Mouse (Mus musculus) macrophage (primary cell): ENCODE data around the gene Apoh. TPM values are rescaled to one million over a fixed set of nuclear protein-coding genes. Genes with fewer than 3 reads are reported as not detected.

Experiments
- H3K27ac ChIP-seq: fragments of 350-480 bp; formaldehyde crosslinking; 2 replicates; pipeline ENCODE4 v1.9.0; 2021
- H3K36me3 ChIP-seq: fragments of 350-480 bp; formaldehyde crosslinking; 2 replicates; pipeline ENCODE4 v1.9.0; 2021; ENCODE audit errors: inconsistent target
- H3K4me3 ChIP-seq: fragments of 350-480 bp; formaldehyde crosslinking; 2 replicates; pipeline ENCODE4 v1.9.0; 2021; ENCODE audit errors: inconsistent target
- H3K79me2 ChIP-seq: fragments of 350-480 bp; formaldehyde crosslinking; 2 replicates; pipeline ENCODE4 v1.9.0; 2021; ENCODE audit errors: inconsistent target
- WGBS: methylation state at CpG from one replicate; pipeline ENCODE4 v1.1.7; 2026; ENCODE audit warnings: inconsistent platforms; ENCODE audit not compliant: missing documents; 5-methylcytosine and 5-hydroxymethylcytosine counted together
- polyA plus RNA-seq: library from polyadenylated mRNA; stranded (reverse); fragments of 250-400 nt; gene quantifications from 3 replicates; pipeline ENCODE4 v1.2.4, GENCODE M21; 2018; ENCODE audit warnings: inconsistent platforms

Gene Apoh
- polyA plus RNA-seq, 1 experiment from 2014 or later = not detected

DNA sequence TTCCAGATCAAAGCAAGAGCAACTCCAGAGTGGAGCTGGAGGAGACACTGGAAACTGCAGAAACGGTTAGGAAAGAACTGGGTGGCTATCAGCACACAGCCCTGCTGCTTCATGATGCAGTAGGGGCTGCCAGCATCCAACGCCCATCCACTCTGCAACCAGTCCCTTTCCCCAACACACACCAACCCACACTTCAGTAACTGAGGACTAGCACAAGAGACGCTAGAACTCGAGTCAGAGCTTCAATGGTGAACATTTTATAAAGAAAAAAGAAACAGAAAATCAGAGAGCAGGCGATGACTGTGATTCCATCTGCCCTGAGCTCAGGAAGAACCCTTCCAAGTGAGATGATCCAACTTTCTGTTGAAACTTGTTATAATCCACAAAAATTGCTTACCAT lies 30.6 kb upstream of the Apoh start:
- Histone ChIP-seq H3K27ac (no peak overlapping the region), H3K4me3 (no peak overlapping the region), H3K36me3 (no peaks in the 10 kb centered on the region), H3K79me2 (no peaks in the 10 kb centered on the region)
- 91% methylated on average over 5 of the region's 5 CpGs for WGBS

DNA sequence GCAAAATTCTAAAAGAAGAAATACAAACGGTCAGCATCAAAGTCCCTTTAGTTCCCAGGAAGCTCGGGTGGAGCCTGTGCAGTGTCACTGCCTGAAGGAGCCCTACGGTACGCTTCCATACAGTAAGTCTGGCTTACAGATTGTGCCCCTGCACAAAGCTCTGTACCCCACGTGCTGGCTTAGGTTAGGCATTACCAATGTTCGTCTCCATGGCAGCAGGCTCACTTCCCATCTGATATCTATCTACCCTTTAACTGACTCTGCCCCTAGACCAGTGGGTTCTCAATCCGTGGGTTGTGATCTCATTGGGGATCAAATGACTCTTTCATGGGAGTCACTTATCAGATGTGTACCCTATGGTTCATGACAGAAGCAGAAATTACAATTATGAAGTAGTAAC lies 27.4 kb upstream of the Apoh start:
- WGBS = 82% methylated on average over 7 of the region's 7 CpGs
- H3K27ac ChIP-seq = no peak overlapping the region
- no peak overlapping the region for H3K4me3 ChIP-seq
- H3K36me3 ChIP-seq = no peaks in the 10 kb centered on the region
- no peaks in the 10 kb centered on the region for H3K79me2 ChIP-seq

DNA sequence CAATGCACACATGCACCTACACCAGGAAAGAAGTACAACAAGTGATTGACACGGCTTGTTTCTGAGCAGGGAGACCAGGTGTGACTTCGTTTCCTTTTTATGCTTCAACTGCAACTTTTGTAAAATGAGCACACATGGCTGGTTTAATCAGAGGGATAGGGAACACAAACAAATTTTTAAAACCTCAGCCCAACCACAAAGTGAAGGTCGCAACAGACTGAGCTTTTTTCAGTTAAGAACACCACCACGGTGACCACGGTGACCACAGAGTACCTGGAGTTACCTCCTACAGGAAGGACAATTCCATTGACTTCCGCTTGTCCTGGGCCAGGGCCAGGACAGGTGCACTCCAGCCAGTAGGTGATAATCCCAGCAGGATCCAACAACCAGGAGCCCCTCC lies 25.3 kb upstream of the Apoh start:
- no peaks in the 10 kb centered on the region for H3K36me3 ChIP-seq
- H3K79me2 ChIP-seq = no peaks in the 10 kb centered on the region
- WGBS = 14% methylated on average over 6 of the region's 6 CpGs
- H3K27ac ChIP-seq = no peak overlapping the region
- H3K4me3 ChIP-seq = no peak overlapping the region

DNA sequence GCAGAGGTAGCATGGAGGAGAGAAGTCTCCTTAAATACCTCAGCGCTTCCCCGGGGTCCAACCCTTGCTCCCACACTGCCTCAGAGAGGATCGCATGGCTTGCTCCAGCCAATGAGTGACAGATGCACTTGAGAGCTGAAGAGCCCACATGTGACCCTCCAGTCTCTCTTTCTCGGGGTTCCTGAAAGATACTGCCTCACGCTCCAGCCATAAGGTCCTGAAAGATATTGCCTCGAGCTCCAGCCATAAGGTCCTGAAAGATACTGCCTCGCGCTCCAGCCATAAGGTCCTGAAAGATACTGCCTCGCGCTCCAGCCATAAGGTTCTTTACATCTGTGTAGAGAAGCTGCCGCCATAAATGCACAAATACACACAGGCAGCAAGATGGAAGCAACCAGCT lies 24.0 kb upstream of the Apoh start:
- Histone ChIP-seq H3K4me3 (no peak overlapping the region), H3K27ac (no peak overlapping the region), H3K79me2 (no peaks in the 10 kb centered on the region), H3K36me3 (no peaks in the 10 kb centered on the region)
- WGBS = 94% methylated on average over 11 of the region's 11 CpGs

DNA sequence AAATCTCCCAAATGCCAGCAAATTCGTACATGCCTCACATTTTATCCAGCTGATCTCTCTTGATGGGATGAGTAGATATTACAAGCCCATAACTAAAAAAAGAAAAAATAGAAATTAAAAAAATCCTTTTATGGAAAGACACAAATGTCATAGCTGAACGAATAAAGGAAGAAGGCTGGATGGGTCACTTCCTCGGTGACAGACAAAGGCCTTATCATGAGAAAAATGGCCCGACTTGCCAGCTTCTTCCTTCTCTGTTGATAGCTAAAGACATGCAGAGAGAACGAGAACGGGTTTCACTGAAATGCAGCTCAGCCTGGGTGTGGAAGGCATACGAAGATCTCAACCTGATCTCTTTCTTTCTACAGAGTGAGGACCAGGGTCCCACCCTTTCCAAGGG lies 22.6 kb upstream of the Apoh start:
- WGBS = 75% methylated on average over 7 of the region's 7 CpGs
- H3K27ac ChIP-seq = no peak overlapping the region
- no peaks in the 10 kb centered on the region for H3K79me2 ChIP-seq
- no peak overlapping the region for H3K4me3 ChIP-seq
- H3K36me3 ChIP-seq = no peaks in the 10 kb centered on the region

DNA sequence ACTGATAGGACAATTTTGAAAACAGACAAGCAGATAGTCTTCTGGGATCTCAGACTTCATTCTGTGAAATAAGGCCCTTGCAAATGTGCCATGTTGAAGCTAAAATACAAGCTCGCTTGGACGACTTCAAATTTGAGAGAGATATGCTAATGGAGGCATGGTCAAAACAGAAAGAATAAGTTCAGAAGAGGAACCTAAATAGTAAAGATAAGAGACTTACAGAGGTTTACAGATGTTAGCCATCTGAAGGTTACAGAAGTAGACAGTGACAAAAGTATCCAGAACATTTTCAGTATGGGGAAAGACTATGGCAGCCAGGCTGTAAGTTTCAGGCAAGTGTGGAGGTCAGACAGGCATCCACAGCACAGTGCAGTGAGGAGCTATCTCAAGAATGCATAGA lies 21.0 kb upstream of the Apoh start:
- Histone ChIP-seq H3K27ac (no peak overlapping the region), H3K4me3 (no peak overlapping the region), H3K36me3 (no peaks in the 10 kb centered on the region), H3K79me2 (no peaks in the 10 kb centered on the region)
- 100% methylated on average over 2 of the region's 2 CpGs for WGBS

DNA sequence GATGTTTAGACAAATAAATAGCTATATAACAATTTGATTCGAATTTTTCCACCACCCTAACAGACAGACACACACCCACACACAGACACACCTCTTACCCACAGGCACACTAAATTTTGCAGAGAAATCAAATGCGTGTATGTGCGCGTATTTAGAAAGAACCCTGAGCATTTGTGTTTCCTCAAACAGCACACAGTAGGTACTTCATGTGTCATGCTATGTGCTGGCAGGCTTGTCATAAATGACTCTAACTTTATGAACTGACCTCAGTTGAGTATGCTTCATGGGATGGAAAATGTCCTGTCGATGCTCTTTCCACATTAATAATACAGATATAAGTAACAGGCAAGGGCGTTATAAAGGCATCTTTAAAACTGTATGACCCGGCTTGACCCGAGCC lies 17.2 kb upstream of the Apoh start:
- Histone ChIP-seq H3K4me3 (no peak overlapping the region), H3K27ac (no peak overlapping the region), H3K36me3 (no peaks in the 10 kb centered on the region), H3K79me2 (no peaks in the 10 kb centered on the region)
- WGBS = 82% methylated on average over 8 of the region's 8 CpGs

DNA sequence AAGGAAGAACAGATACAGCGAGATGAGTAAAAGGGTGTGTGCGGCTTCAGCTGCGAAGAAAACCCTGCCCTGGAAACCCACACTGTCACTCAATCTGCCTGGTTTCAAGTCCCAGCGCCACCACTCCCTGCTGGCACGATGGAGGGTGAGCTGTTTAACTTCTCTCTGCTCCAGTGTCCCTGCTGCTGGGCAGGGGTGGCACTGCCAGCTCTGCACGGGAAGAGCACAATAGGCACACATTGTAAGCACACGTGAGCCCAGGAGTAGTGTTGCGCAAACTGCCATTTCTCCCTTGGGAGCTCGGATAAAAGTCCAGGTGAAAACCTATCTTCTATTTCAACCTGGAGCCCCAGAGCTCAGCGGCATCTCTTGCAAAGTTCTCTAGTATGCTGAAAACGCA lies 12.3 kb upstream of the Apoh start:
- H3K4me3 ChIP-seq = no peak overlapping the region
- H3K27ac ChIP-seq = no peak overlapping the region
- WGBS = 90% methylated on average over 11 of the region's 11 CpGs
- H3K79me2 ChIP-seq = no peaks in the 10 kb centered on the region
- no peaks in the 10 kb centered on the region for H3K36me3 ChIP-seq

DNA sequence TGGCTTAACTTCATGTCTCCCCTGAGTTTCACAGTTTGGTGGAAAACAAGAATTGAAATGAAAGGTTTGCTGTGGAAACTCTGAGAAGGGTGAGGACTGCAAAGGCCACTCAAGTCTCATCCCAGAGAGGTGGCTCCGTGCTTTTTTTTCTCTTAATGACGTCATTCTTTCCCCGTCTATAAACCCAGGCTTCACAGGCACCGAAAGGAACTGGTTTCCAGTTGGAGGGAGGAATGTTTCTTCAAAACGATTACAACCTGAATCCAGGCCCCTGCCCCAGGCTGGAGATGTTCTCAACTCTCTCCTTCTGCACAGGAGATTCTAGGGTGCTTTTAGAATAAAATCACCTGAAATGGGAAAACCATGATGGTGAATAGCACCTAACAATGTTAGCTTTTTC lies 10.1 kb upstream of the Apoh start:
- H3K79me2 ChIP-seq = no peaks in the 10 kb centered on the region
- no peak overlapping the region for H3K4me3 ChIP-seq
- WGBS = 92% methylated on average over 5 of the region's 5 CpGs
- no peaks in the 10 kb centered on the region for H3K36me3 ChIP-seq
- H3K27ac ChIP-seq = no peak overlapping the region

DNA sequence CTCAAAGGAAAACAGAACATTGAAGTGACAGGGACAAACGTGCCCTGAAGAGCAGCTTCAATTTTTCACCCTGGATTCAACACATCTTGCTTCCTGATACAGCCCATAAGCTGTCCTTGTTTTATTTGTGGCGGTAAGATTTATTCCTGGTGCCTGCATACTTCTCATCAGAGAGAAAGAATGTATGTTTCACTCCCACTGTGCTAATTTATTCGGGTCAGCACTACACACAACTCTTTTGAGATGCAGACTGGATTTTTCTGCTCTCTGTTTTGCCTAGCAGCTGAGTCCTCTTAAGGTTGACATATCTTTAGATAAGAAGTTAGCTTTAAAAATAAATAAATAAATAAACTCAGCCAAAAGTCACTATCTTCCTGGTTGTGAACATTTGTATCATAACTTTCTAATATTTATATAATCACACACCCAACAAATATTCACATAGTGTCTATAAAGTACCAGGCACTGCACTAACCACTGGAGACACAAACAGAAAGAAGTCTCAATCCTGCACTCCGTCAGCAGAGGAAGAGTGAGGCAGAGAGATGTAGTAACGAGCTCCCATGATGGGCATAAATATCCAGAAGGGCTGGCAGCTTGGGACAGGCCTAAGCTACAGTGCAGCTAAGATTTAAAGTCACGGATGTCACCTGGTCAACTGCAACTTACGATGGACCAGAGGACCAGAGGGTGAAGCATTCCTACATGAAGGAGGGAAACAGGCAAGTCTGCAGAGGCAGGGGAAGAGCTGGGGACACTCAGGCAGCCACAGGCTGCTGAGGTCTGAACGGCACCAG lies 9.4 kb upstream of the Apoh start:
- Histone ChIP-seq H3K36me3 (no peaks in the 10 kb centered on the region), H3K27ac (no peak overlapping the region), H3K79me2 (no peaks in the 10 kb centered on the region), H3K4me3 (no peak overlapping the region)
- 82% methylated on average over 8 of the region's 8 CpGs for WGBS

DNA sequence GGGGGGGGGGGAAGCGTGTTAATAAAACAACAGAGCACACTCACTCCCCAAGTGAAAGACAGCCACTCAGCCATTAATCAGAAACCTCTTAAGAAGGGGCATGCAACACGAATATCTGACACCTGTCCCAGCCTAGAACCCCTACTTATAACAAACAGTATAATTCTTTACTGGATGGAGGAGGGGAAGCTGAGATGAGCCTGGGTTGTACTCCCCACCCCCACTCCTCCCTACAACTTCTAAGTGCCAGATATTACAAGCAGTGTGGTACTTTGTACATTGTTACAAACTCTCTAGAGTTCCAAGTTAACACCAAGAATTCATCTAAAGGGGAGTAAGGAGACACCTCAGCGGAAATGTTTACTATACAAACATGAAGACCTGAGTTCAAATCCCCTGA lies 8.5 kb upstream of the Apoh start:
- H3K27ac ChIP-seq = no peak overlapping the region
- WGBS = 45% methylated on average over 2 of the region's 3 CpGs
- H3K4me3 ChIP-seq = no peak overlapping the region
- H3K36me3 ChIP-seq = no peaks in the 10 kb centered on the region
- H3K79me2 ChIP-seq = no peaks in the 10 kb centered on the region

DNA sequence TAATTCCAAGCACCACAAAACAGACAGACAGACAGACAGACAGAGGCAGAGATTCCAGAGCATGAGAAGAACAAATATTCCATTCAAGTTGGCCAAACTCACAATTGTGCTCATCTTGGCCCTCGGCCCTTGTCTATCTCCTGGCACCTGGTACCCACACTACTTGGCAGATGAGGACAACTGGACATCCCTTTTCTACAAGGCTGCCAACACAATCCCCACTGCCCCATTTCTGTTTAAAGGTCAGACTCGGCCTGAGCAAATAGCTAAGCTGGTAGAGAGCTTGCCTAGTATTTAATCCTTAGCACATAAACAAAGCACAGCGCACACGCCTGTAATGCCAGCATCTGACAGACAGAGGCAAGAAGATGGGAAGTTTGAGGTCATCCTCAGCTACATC lies 7.6 kb upstream of the Apoh start:
- H3K4me3 ChIP-seq = no peak overlapping the region
- H3K27ac ChIP-seq = no peak overlapping the region
- H3K79me2 ChIP-seq = no peaks in the 10 kb centered on the region
- WGBS = 97% methylated on average over 4 of the region's 4 CpGs
- no peaks in the 10 kb centered on the region for H3K36me3 ChIP-seq

DNA sequence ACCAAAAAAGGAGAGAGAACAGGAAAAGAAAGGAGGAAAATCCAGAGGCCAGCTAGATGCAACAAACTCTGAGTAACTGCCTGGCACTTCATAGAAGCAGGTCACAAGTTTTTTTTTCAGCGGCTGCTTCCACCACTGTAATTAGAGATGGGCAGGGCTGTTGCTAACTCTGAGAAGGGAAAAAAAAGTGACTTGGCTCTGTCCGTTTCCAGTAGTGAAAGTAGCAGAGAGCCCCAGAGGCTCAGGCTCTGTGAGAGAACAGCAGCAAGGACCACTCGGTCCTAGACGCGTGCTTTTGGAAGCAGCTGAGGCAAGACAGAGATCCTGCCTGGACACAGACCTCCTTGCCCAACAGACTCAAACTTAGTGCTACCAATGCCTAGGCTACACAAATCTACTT lies 6.7 kb upstream of the Apoh start:
- Histone ChIP-seq H3K27ac (no peak overlapping the region), H3K36me3 (no peaks in the 10 kb centered on the region), H3K4me3 (no peak overlapping the region), H3K79me2 (no peaks in the 10 kb centered on the region)
- 72% methylated on average over 5 of the region's 5 CpGs for WGBS

DNA sequence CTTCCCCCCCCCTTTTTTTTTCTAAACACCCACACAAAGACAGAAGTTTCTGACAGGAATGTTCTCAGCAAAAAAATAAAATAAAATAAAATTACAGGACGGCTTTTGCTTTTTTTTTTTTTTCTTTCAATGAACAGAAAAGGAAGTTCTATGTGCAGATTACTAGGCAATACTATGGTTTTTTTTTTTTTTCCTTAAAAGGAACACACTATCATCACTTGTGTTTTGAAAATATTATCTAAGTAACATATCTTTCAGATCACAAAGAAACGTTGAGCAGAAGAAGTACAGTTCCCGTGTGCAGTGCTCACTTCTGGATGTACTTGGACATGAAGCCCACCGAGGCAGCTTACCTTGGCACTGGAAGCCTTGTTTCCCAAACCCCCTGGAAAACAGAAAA lies 2.9 kb upstream of the Apoh start:
- no peak overlapping the region for H3K27ac ChIP-seq
- H3K79me2 ChIP-seq = no peaks in the 10 kb centered on the region
- H3K4me3 ChIP-seq = no peak overlapping the region
- no peaks in the 10 kb centered on the region for H3K36me3 ChIP-seq
- 85% methylated on average over 4 of the region's 4 CpGs for WGBS

DNA sequence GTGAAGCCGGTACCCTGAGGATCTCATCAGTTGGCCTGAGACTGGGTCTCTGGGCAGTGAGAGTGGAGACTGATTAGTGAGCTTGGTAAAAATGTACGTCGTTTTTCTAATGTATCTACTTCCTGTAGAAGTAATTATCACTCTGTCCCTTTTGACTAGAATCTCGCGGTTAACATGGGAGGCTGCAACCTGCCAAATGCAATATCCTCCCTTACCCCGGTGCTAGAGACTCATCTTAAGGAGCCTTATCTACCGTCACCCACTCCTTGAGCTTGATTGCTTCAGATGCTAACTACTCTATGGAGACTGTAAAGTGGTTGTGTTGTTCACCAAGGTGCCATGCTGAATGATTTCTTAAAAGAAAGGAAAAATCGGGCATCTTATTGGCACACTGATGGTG lies 1.4 kb upstream of the Apoh start:
- H3K4me3 ChIP-seq = no peak overlapping the region
- no peaks in the 10 kb centered on the region for H3K79me2 ChIP-seq
- 89% methylated on average over 8 of the region's 8 CpGs for WGBS
- H3K36me3 ChIP-seq = no peaks in the 10 kb centered on the region
- H3K27ac ChIP-seq = no peak overlapping the region
